Mouse (Mus musculus): ENCODE measurements around the gene Kremen1.

DNA sequence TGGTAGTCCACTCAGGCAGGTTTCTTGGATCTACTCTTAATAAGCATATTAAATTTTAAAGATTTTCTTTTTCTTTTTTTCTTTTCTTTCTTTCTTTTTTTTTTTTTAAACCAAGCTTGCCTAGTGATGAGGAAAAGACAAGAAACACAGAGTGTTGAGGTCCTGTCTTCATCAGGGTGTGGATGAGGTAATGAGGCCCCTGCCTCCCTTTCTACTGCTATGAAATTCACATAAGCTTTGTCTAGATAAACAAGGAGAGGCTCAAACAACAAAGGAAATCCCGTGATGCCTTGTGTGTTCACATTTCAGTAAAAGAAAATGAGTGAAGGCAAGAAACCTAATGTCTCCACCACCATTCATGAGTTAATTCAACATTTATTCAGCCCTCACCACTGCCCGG, 13.2 kb downstream of the Kremen1 start:
- TF ChIP-seq CTCF (conservative IDR thresholded peaks at IDR 0.05; ENCODE audit: low read length) (no peak), NANOG (IDR thresholded peaks at IDR 0.05; ENCODE audit: borderline replicate concordance, low read length) (no peak)
